Mouse (Mus musculus): Measurements from ENCODE around the gene Gm21411.
"Not testable (repeated sequence)": the region's sequence is repeated elsewhere in the genome, so short reads cannot be mapped to it uniquely, and the experiment has no call there.

Gene Gm21411

DNA sequence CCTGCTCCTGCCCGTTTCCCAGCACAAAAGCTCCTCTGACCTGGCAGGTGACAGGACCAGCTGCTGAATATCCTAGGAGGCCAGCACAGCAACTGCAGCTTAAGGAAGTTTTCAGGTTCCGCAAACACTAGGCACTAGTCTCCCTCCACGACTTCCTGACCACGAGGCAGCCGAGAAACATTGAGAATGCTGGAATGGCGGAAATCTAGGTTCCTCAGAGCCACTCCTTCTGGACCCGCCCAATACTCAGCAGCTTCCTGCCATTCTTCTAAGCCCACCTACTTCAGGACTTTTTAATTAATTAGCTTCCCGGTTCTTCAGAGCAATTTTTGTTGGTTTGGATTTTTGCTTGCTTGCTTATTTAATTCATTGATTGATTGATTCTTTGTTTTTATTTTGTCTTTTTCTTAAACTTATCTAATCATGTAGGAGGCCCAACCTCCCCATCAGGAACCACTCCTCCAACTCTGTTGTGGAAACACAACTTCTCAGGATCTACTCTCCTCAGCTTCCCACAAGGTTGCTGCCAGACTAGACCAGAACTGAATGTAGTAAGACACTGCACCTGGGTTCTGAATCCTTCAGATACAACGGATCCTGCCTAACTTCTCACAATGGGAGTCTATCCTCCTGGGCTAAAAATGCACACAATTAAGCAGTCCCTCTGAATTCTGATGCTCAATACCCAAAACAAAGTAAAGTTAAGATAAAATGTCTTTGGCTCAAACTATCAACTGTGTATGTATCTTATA lies at the start of gene Gm21411:
Gene Gm21411, minus strand, starts transcription at position 205 of the 752 bp plus-strand sequence.
- not testable (repeated sequence) for DNase-seq (ENCODE audit: low spot score in 2 of 2)

DNA sequence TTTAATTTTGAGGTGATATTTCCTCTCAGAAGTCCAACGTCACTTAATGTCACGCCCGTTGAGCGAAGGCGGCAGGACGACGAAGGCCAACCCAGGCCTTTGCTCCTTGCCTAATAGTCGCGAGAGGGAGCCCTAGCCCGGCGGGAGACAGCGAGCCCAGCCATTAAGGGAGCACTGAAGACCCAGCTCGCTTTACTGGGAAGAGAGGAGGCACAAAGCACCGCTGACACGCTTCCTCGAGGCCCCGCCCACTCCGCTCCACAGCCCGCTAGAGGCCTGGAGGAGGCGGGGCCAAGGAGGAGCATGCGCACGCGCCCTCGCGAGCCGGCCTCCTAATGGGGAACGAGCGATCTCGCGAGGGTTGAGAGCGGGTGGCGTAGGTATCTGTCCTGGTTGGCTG lies 32.3 kb upstream of the Gm21411 start:
- DNase-seq (ENCODE audit: low spot score in 2 of 2) = not testable (repeated sequence)

DNA sequence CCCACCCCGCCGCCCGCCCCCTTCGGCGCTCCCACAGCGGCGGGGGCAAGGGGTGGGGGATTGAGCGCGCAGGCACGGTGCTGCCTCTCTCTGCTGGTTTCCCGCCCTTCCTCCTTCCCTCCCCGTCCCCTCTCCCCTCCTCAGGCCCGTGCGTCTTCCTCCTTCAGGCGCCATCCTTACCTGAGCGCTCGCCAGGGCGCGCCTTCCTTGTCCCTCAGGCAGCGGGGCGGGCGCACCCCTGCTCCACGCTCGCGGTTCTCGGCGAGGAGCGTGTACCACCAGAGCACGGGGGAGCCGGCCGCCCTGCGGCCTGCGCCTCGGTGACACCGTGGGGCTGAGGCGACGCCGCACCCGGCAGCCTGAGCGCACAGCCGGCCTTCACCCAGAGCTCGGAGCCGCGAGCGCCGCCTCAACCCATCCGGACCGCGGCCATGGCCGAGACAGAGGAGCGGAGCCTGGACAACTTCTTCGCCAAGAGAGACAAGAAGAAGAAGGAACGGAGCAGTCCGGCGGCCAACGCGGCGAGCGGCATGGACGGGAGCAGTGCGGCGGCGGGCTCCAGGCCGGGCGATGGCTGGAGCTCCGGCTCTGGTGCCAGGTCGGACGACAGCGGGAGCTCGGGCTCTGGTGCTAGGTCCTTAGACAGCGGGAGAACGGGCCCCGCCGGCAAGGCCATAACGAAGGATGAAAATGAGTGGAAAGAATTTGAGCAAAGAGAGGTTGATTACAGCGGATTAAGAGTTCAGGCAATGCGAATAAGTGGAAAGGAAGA lies 23.1 kb upstream of the Gm21411 start:
- no peak for DNase-seq (ENCODE audit: low spot score in 2 of 2)

DNA sequence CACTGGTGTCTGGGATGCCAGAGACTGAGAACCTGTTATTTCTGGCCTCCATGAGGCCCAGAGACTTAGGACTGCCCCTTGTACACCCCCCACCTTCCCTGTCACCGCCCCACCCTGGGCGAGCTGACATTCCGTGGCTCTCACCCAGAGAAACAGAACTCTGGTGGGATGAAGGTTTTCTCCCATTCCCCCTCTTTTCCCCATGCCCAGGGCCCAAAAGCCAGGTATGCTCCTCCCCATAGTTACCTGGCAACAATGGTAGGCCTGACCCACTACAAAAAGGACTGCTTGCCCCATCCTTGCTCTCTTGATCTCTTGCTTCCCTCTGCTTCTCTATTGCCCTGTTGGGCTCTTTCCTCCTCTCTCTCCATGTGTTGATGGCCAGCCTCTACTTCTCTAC lies 5.8 kb upstream of the Gm21411 start:
- DNase-seq (ENCODE audit: low spot score in 2 of 2) = no peak

DNA sequence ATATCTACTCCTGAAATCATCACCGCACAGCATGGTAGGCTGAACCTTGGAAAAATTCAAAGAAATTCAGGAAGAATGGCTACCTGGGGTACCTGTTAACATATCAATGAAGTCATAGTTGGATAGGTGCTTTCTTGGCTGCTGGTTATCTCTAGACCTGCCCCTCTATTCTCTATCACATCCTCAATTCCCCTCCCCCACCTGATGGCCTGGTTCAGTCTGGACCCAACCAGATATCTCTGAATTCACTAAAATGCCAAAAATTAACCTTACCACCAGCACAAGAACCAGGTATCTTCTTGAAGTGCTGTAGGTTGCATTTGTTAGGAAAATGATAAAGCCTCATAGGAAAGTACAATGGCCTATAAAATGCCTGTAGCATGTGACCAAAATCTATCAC lies 1.3 kb downstream of the Gm21411 start:
- not testable (repeated sequence) for DNase-seq (ENCODE audit: low spot score in 2 of 2)

DNA sequence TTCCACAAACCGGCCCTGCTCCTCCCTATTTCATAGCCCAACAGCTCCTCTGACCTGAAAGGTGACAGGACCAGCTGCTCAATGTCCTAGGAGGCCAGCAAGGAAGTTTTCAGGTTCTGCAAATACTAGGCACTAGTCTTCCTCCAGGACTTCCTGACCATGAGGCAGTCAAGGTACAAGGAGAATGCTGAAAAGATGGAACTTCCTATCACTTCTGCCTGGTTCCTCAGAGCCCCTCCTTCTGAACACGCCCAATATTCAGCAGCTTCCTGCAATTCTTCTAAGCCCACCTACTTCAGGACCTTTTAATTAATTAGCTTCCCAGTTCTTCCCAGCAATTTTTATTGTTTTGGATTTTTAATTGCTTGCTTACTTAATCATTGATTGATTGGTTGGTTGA lies 4.6 kb downstream of the Gm21411 start:
- DNase-seq (ENCODE audit: low spot score in 2 of 2) = not testable (repeated sequence)

DNA sequence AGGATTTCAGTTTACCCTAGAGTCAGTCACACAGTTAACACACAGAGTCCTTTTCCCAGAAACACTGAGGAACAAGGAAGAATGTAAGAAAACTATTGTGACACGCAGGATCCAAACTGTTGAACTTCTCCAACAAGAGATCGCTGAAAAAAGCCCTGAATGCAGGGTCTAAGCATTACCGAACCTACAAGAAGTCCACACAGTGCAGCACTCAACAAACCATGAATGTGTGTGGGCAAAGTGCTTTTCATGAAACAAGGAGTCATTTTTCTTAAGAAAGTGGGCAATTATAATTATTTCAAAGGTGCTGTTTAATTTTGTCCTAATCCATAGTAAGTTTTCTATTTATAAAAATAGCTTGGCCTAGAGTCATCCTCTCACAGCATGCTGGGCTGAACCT lies 6.3 kb downstream of the Gm21411 start:
- not testable (repeated sequence) for DNase-seq (ENCODE audit: low spot score in 2 of 2)
